Mouse (Mus musculus): Measurements from ENCODE around the gene Plekha8. TPM values are rescaled to one million over a fixed set of nuclear protein-coding genes. Genes with fewer than 3 reads are reported as not detected.

Gene Plekha8
- total RNA-seq (2022): 10 to 100 TPM; 11.1 to 14.3 (median 12.6) TPM

- peak; percentile 78 to 87 for DNase-seq (ENCODE audit: low spot score in 2 of 2)
These were observed at the start of gene Plekha8 for GRCm38 (mm10) chr6:54594469-54595329. Plekha8 (plus strand) TSS chr6:54595111.

- no peak for DNase-seq (ENCODE audit: low spot score in 2 of 2)
These were observed 46.4 kb upstream of the Plekha8 start for GRCm38 (mm10) chr6:54548314-54549019.

- DNase-seq (ENCODE audit: low spot score in 2 of 2): no peak
These were observed 45.6 kb upstream of the Plekha8 start for GRCm38 (mm10) chr6:54549311-54549710.

GRCm38 (mm10) chr6:54550801-54551323 lies 44.0 kb upstream of the Plekha8 start:
- no peak for DNase-seq (ENCODE audit: low spot score in 2 of 2)

GRCm38 (mm10) chr6:54552721-54553413 lies 42.0 kb upstream of the Plekha8 start:
- DNase-seq (ENCODE audit: low spot score in 2 of 2): no peak

- DNase-seq (ENCODE audit: low spot score in 2 of 2): no peak
These were observed 41.3 kb upstream of the Plekha8 start for GRCm38 (mm10) chr6:54553632-54554031.

- DNase-seq (ENCODE audit: low spot score in 2 of 2): peak in 1 of 2 experiments; percentile 44
These were observed 40.4 kb upstream of the Plekha8 start for GRCm38 (mm10) chr6:54554341-54555110.

- DNase-seq (ENCODE audit: low spot score in 2 of 2): no peak
These were observed 39.1 kb upstream of the Plekha8 start for GRCm38 (mm10) chr6:54555816-54556215.

GRCm38 (mm10) chr6:54557671-54558070 lies 37.2 kb upstream of the Plekha8 start:
- no peak for DNase-seq (ENCODE audit: low spot score in 2 of 2)

- DNase-seq (ENCODE audit: low spot score in 2 of 2): no peak
These were observed 36.4 kb upstream of the Plekha8 start for GRCm38 (mm10) chr6:54558466-54558865.

- no peak for DNase-seq (ENCODE audit: low spot score in 2 of 2)
These were observed 32.7 kb upstream of the Plekha8 start for GRCm38 (mm10) chr6:54562018-54562809.

- DNase-seq (ENCODE audit: low spot score in 2 of 2): no peak
These were observed 31.4 kb upstream of the Plekha8 start for GRCm38 (mm10) chr6:54563561-54563960.

GRCm38 (mm10) chr6:54564506-54564991 lies 30.4 kb upstream of the Plekha8 start:
- DNase-seq (ENCODE audit: low spot score in 2 of 2): no peak

- no peak for DNase-seq (ENCODE audit: low spot score in 2 of 2)
These were observed 29.9 kb upstream of the Plekha8 start for GRCm38 (mm10) chr6:54565012-54565411.

- DNase-seq (ENCODE audit: low spot score in 2 of 2): peak; percentile 56 to 72
These were observed 29.0 kb upstream of the Plekha8 start, which contains the start of gene Scrn1 for GRCm38 (mm10) chr6:54565665-54566545. Scrn1 (minus strand) TSS chr6:54566489.

GRCm38 (mm10) chr6:54566546-54566919 lies 28.4 kb upstream of the Plekha8 start:
- DNase-seq (ENCODE audit: low spot score in 2 of 2): no peak

GRCm38 (mm10) chr6:54569776-54570175 lies 25.1 kb upstream of the Plekha8 start:
- DNase-seq (ENCODE audit: low spot score in 2 of 2): no peak

GRCm38 (mm10) chr6:54573218-54573955 lies 21.5 kb upstream of the Plekha8 start:
- no peak for DNase-seq (ENCODE audit: low spot score in 2 of 2)

All from layer of hippocampus, adult 8-10 months (tissue).